Mouse (Mus musculus) heart, adult 2 months (tissue): ENCODE measurements at regions not wholly inside any gene's neighbourhood (a gene's known extent, or its start where the extent isn't known, plus 50 kb on each side); places are given as distances from the start of the nearest gene placed in this dataset.

Source experiments
- CTCF ChIP-seq: fragments of 200-600 bp; IDR thresholded peaks from 2 replicates; pipeline ENCODE4 v1.8.1; 2022; ENCODE audit warnings: antibody characterized with exemption, mild to moderate bottlenecking, moderate library complexity
- POLR2A ChIP-seq: fragments of 200-500 bp; IDR thresholded peaks from 2 replicates; pipeline ENCODE4 v1.6.1; 2011; ENCODE audit warnings: mild to moderate bottlenecking, low read depth, low read length, control low read depth; ENCODE audit not compliant: insufficient read depth

DNA sequence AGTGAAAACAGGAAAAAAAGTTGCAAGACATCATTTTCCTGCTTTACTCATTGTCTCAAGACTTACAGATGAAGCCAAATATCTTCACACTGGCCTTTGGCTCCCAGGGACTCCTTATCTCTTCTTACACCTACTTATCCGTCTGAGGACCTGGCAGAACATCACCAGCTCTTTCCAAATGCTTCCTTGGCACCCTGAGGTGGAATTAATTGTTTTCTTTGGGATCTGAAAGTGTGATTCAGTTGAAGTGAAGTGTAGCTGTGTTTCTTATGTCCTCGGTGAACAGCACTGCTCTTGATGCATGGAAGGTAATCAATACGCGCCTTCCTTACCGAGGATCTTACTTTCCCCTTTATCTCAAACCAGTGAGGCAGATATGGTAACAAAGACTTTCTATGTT lies 207.0 kb upstream of the Jag1 start:
- no peak for TF ChIP-seq CTCF
- no peak for TF ChIP-seq POLR2A
